Mouse (Mus musculus) C2C12 (cell line): ENCODE data around the gene Apba1.

Experiments
- CEBPB ChIP-seq: IDR thresholded peaks from one replicate; pipeline ENCODE4 v1.6.1; 2011; ENCODE audit warnings: low read depth, mild to moderate bottlenecking, control low read depth, moderate library complexity
- CTCF ChIP-seq: IDR thresholded peaks from one replicate; pipeline ENCODE4 v1.5.1; 2011; ENCODE audit not compliant: control insufficient read depth, insufficient read depth, insufficient read length
- MAX ChIP-seq: IDR thresholded peaks from one replicate; pipeline ENCODE4 v1.6.1; 2011; ENCODE audit warnings: mild to moderate bottlenecking, control low read depth
- USF1 ChIP-seq: IDR thresholded peaks from one replicate; pipeline ENCODE4 v1.6.1; 2011; ENCODE audit warnings: low read depth, mild to moderate bottlenecking, control low read depth, moderate library complexity

DNA sequence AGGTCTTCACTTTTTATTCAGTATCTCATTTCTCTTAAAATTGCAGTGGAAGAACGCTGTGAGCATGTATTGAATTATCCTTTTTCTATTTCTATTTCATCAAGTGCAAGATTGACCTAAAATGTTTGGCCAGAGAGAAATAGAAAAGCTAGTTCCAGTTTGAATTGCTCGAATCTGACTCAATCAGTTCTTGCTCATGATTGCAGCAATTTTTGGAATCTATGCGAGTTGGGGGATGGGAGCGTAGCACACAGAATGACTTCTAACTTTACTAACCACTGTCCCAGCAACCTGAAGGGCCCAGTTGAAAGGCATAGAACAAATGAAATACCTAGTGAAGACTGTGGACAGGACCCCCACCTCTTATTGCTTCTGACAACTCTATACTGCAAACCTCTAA is 64.8 kb downstream of the Apba1 start:
- TF ChIP-seq CTCF (no peak), USF1 (no peak), MAX (no peak), CEBPB (no peak)
